Mouse (Mus musculus) myocyte (in vitro differentiated cells): ENCODE results near the gene Ccdc122. TPM values are rescaled to one million over a fixed set of nuclear protein-coding genes. Genes with fewer than 3 reads are reported as not detected.

ENCODE experiments used
- H3K27me3 ChIP-seq: one replicate; pipeline ENCODE4 v1.6.1; 2011; ENCODE audit not compliant: control insufficient read depth, insufficient read depth, insufficient read length
- H3K36me3 ChIP-seq: one replicate; pipeline ENCODE4 v1.6.1; 2011; ENCODE audit not compliant: control insufficient read depth, insufficient read depth
- H3K4me2 ChIP-seq: one replicate; pipeline ENCODE4 v1.6.1; 2011; ENCODE audit warnings: low read depth, control low read depth
- H3K4me3 ChIP-seq: one replicate; pipeline ENCODE4 v1.5.1; 2011; ENCODE audit warnings: mild to moderate bottlenecking, control low read depth, moderate library complexity
- H3K79me2 ChIP-seq: one replicate; pipeline ENCODE4 v1.6.1; 2011; ENCODE audit not compliant: control insufficient read depth, insufficient read depth
- H3ac ChIP-seq: one replicate; pipeline ENCODE4 v1.6.1; 2011; ENCODE audit not compliant: control insufficient read depth, insufficient read length
- CEBPB ChIP-seq: IDR thresholded peaks from 2 replicates; pipeline ENCODE4 v1.6.1; 2011; ENCODE audit warnings: mild to moderate bottlenecking, moderate library complexity; ENCODE audit not compliant: poor library complexity, insufficient read depth, severe bottlenecking
- E2F4 ChIP-seq: IDR thresholded peaks from one replicate; pipeline ENCODE4 v1.6.1; 2011; ENCODE audit warnings: mild to moderate bottlenecking, control low read depth, moderate library complexity; ENCODE audit not compliant: insufficient read depth
- MAX ChIP-seq: IDR thresholded peaks from one replicate; pipeline ENCODE4 v1.6.1; 2011; ENCODE audit warnings: low read depth, mild to moderate bottlenecking, control low read depth
- MYOD1 ChIP-seq, 3 experiments: IDR thresholded peaks; one replicate each; pipeline ENCODE4 v1.6.1; 2011; ENCODE audit warnings: control low read depth in 2 of 3, low read depth in 2 of 3, mild to moderate bottlenecking in 2 of 3, moderate library complexity in 1 of 3; ENCODE audit not compliant: insufficient read length in 2 of 3, control insufficient read depth in 1 of 3
- MYOG ChIP-seq, 3 experiments: IDR thresholded peaks; one replicate each; pipeline ENCODE4 v1.6.1; 2011; ENCODE audit warnings: control low read depth in 2 of 3, low read depth in 2 of 3, mild to moderate bottlenecking in 2 of 3; ENCODE audit not compliant: insufficient read length in 2 of 3, control insufficient read depth in 1 of 3, insufficient read depth in 1 of 3
- POLR2A ChIP-seq: IDR thresholded peaks from one replicate; pipeline ENCODE4 v1.6.1; 2011; ENCODE audit warnings: low read depth, mild to moderate bottlenecking, control low read depth, moderate library complexity; ENCODE audit not compliant: insufficient read length
- POLR2AphosphoS2 ChIP-seq: IDR thresholded peaks from one replicate; pipeline ENCODE4 v1.6.1; 2011; ENCODE audit warnings: low read depth, control low read depth; ENCODE audit not compliant: insufficient read length
- REST ChIP-seq: IDR thresholded peaks from one replicate; pipeline ENCODE4 v1.6.1; 2011; ENCODE audit warnings: mild to moderate bottlenecking, control low read depth, moderate library complexity; ENCODE audit not compliant: insufficient read depth, insufficient read length
- SRF ChIP-seq: IDR thresholded peaks from one replicate; pipeline ENCODE4 v1.6.1; 2011; ENCODE audit warnings: low read depth; ENCODE audit not compliant: control insufficient read depth, insufficient read length
- TCF12 ChIP-seq: IDR thresholded peaks from one replicate; pipeline ENCODE4 v1.6.1; 2011; ENCODE audit warnings: mild to moderate bottlenecking, control low read depth; ENCODE audit not compliant: poor library complexity, insufficient read depth, severe bottlenecking
- TCF3 ChIP-seq: IDR thresholded peaks from one replicate; pipeline ENCODE4 v1.6.1; 2011; ENCODE audit warnings: low read depth, control low read depth; ENCODE audit not compliant: insufficient read length
- USF1 ChIP-seq: IDR thresholded peaks from one replicate; pipeline ENCODE4 v1.6.1; 2011; ENCODE audit warnings: low read depth, mild to moderate bottlenecking, control low read depth, moderate library complexity
- polyA plus RNA-seq: library from polyadenylated mRNA; unstranded; fragments of >200 nt; fragmentation: generic; extraction: Trizol; gene quantifications from one replicate; pipeline ENCODE4 v1.2.1, GENCODE M21; 2012; ENCODE audit warnings: missing spikeins

Gene Ccdc122
- polyA plus RNA-seq, 1 experiment, result 4.1 TPM

- no peaks in the 10 kb centered on the region for H3K79me2 ChIP-seq
- H3K4me3 ChIP-seq, result no peak overlapping the region
- H3K4me2 ChIP-seq, result no peak overlapping the region
- H3K27me3 ChIP-seq, result no peaks in the 10 kb centered on the region
- H3K36me3 ChIP-seq, result no peaks in the 10 kb centered on the region
- no peak overlapping the region for H3ac ChIP-seq
- TF ChIP-seq MYOD1 (IDR thresholded peaks at IDR 0.05; ENCODE audit: control insufficient read depth in 1 of 3, insufficient read length in 2 of 3, low read depth in 2 of 3) (no peak), E2F4 (no peak), TCF3 (no peak), USF1 (no peak), TCF12 (no peak), CEBPB (no peak), REST (no peak), MYOG (IDR thresholded peaks at IDR 0.05; ENCODE audit: control insufficient read depth in 1 of 3, insufficient read depth in 1 of 3, insufficient read length in 2 of 3, low read depth in 2 of 3) (no peak), POLR2AphosphoS2 (no peak), POLR2A (no peak), SRF (no peak)
Observed at GRCm38 (mm10) chr14:77147635-77148034, 111.1 kb downstream of the Ccdc122 start.

GRCm38 (mm10) chr14:77150556-77150955, 114.0 kb downstream of the Ccdc122 start:
- Histone ChIP-seq H3K4me3 (no peak overlapping the region), H3K36me3 (no peaks in the 10 kb centered on the region), H3K4me2 (no peak overlapping the region), H3ac (no peak overlapping the region), H3K79me2 (no peaks in the 10 kb centered on the region), H3K27me3 (no peaks in the 10 kb centered on the region)
- TF ChIP-seq CEBPB (no peak), REST (no peak), SRF (no peak), TCF12 (no peak), MYOG (IDR thresholded peaks at IDR 0.05; ENCODE audit: control insufficient read depth in 1 of 3, insufficient read depth in 1 of 3, insufficient read length in 2 of 3, low read depth in 2 of 3) (no peak), POLR2AphosphoS2 (no peak)

- no peak overlapping the region for H3ac ChIP-seq
- no peak overlapping the region for H3K4me3 ChIP-seq
- TF ChIP-seq SRF (no peak), MYOG (IDR thresholded peaks at IDR 0.05; ENCODE audit: control insufficient read depth in 1 of 3, insufficient read depth in 1 of 3, insufficient read length in 2 of 3, low read depth in 2 of 3) (no peak), CEBPB (no peak), MAX (no peak), TCF3 (no peak), MYOD1 (IDR thresholded peaks at IDR 0.05; ENCODE audit: control insufficient read depth in 1 of 3, insufficient read length in 2 of 3, low read depth in 2 of 3) (no peak), E2F4 (no peak), TCF12 (no peak), USF1 (no peak), POLR2A (no peak)
- no peaks in the 10 kb centered on the region for H3K79me2 ChIP-seq
- H3K36me3 ChIP-seq, result no peaks in the 10 kb centered on the region
- no peaks in the 10 kb centered on the region for H3K27me3 ChIP-seq
- H3K4me2 ChIP-seq, result no peak overlapping the region
Observed at GRCm38 (mm10) chr14:77151431-77151830, 114.9 kb downstream of the Ccdc122 start.

- Histone ChIP-seq H3K27me3 (no peaks in the 10 kb centered on the region), H3K36me3 (no peaks in the 10 kb centered on the region), H3ac (peak within 1 kb of the TSS; percentile 39), H3K79me2 (no peaks in the 10 kb centered on the region), H3K4me2 (peak within 1 kb of the TSS; percentile 72), H3K4me3 (peak within 1 kb of the TSS; percentile 23)
- TF ChIP-seq POLR2A, result peak; percentile 15
- no peak for TF ChIP-seq POLR2AphosphoS2
- TF ChIP-seq CEBPB, result no peak
Observed at GRCm38 (mm10) chr14:77156222-77156910, 119.8 kb downstream of the Ccdc122 start, which contains the start of gene Enox1. Gene Enox1, plus strand, starts transcription at chr14:77156763.

GRCm38 (mm10) chr14:77156911-77157504, 120.4 kb downstream of the Ccdc122 start:
- no peaks in the 10 kb centered on the region for H3K36me3 ChIP-seq

More at GRCm38 (mm10) chr14:77156911-77157504, 120.4 kb downstream of the Ccdc122 start:
- TF ChIP-seq USF1 (no peak), CEBPB (no peak), TCF3 (no peak), REST (peak; percentile 85)
- H3K27me3 ChIP-seq, result no peaks in the 10 kb centered on the region
- H3ac ChIP-seq, result peak overlapping the region; percentile 39
- H3K4me3 ChIP-seq, result peak overlapping the region; percentile 23
- H3K4me2 ChIP-seq, result peak overlapping the region; percentile 72
- H3K79me2 ChIP-seq, result no peaks in the 10 kb centered on the region
